Mouse (Mus musculus): Measurements from ENCODE around the gene Arhgap8. TPM values are rescaled to one million over a fixed set of nuclear protein-coding genes. Genes with fewer than 3 reads are reported as not detected.
"Not testable (repeated sequence)": the region's sequence is repeated elsewhere in the genome, so short reads cannot be mapped to it uniquely, and the experiment has no call there.

Gene Arhgap8
- total RNA-seq, 2 experiments from 2014 or later = 0.25 TPM; not detected in 1

DNA sequence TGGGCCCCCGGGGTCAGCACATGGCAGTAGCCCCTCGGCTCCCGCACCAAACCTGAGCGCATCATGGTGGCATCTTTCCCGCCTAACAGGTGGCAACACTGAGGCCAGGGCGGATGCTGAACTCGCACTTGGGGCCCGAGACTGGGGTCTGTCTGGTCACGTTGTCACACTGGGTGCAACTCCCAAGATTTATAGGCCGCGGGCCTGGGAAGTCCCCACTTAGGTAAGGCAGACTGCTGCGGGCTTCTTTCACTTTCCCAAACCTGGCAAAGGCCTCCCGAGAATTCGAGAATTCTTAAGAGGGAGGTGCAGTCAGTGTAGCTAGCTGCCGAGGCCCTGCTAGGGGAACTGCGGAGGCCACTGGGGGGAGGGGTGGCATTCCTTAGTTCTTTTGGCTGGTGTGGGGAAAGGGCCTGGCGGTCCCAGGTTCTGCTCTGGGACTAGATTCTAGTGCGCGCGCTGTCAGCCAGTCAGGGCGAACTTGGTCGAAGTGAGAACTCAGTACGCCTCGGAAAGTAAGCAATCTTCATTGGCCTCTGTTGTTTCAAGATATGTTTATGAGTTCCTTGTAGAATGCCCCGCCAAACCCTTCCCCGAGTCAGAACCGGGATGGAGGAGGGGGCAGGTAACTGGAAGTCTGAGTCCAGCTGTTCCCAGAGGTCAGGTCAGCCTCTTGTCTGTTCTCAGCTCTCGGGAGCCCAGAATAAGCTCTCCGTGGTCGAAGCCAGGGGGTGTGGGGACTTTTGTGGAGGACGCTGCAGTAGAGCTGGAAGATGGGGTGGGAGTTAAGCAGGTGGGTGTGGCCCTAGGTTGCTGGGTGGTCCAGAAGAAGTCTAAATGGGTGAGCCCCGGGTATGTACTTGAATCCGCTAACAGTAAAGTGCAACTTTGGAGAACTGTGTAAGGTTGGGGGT, 696 bp downstream of the Arhgap8 start:
- intact Hi-C loops (cut with DNase I) = no loop called here
- no peak for TF ChIP-seq CTCF (IDR thresholded peaks at IDR 0.05)
- DNase-seq = no peak
- peak overlapping the region; percentile 35 for H3K27ac ChIP-seq
- H3K4me3 ChIP-seq = peak overlapping the region; percentile 64

DNA sequence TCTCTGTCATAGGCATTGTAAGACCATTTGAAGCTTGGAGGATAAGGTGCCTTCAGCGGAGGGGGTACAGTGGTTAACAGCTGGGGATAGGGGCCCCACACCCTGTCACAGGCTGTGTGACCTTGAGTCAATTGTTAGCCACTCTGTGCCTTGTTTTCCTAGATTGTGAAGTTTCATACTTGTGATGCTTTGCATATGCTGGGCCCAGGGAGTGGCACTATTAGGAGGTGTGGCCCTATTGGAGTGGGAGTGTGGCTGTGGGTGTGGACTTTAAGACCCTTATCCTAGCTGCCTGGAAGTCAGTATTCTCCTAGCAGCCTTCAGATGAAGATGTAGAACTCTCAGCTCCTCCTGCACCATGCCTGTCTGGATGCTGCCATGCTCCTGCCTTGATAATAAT, 3.8 kb downstream of the Arhgap8 start:
- H3K27ac ChIP-seq; intact Hi-C loops (cut with DNase I); H3K4me3 ChIP-seq; DNase-seq: not testable (repeated sequence)

DNA sequence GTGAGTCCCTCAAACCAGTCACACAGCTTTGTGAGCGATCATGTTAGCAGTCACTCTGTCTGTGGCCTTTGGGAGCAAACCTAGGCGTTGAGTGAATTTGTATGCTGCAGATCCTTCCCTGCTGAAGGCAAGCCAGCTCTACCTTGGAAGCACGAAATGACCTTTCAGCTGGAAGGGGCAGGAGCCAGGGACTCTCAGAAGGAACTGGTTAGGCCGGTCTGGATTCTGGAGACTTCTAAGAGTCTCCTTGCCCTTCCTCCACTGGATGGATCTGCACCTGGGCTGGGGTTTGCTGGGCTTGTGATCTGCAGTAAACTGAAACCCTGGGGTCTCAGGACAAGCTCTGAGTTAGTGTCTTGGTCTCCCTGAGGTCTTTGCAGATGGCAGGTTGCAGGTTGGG, 4.3 kb downstream of the Arhgap8 start:
- no peak for DNase-seq

DNA sequence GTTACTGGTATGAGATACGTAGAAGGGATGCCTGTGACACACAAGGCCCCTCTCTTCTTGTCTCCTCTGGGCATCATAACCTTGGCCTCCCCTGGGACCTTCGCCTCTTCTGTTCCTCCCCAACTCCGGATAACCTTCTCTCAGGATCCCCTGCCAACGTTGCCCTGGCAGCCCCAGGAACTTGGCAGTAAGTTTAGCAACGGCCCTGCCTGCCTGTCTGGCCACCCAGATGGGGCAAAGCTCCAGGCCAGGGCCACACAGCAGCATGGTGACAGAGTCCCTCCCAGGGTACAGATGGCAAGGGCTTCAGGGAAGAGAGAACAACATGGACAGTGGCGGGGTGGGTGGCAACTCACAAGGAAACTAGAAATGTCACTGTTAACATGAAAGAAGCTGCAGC, 9.8 kb downstream of the Arhgap8 start:
- TF ChIP-seq CTCF (IDR thresholded peaks at IDR 0.05) = no peak
- DNase-seq = peak; percentile 72

More for the DNA sequence above, 4.3 kb downstream of the Arhgap8 start:
- no peak for TF ChIP-seq CTCF (IDR thresholded peaks at IDR 0.05)
- no peak overlapping the region for H3K27ac ChIP-seq
- H3K4me3 ChIP-seq = no peak overlapping the region
- intact Hi-C loops (cut with DNase I) = no loop called here

DNA sequence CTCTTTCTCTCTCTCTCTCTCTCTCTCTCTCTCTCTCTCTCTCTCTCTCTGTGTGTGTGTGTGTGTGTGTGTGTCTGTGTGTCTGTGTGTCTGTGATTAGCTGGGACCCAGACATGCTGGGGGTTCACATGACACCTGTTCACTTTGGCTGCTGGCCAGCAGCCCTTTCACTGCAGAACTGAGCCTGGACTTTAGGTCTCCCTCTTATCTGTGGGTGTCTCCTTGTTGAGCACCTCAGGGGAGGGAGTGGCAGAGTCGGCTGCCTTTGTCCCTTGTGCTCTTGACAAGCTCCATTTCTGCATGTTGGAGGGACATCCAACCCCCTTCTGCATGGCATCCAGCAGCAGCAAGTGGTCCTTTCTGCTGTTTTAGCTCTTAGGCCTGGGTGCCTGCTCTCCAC, 11.0 kb downstream of the Arhgap8 start:
- intact Hi-C loops (cut with DNase I) = no loop called here
- Histone ChIP-seq H3K27ac (no peak overlapping the region), H3K4me3 (no peak overlapping the region)
- no peak for TF ChIP-seq CTCF (IDR thresholded peaks at IDR 0.05)
- no peak for DNase-seq

More for the DNA sequence above, 9.8 kb downstream of the Arhgap8 start:
- Histone ChIP-seq H3K27ac (no peak overlapping the region), H3K4me3 (no peak overlapping the region)
- intact Hi-C loops (cut with DNase I) = no loop called here

DNA sequence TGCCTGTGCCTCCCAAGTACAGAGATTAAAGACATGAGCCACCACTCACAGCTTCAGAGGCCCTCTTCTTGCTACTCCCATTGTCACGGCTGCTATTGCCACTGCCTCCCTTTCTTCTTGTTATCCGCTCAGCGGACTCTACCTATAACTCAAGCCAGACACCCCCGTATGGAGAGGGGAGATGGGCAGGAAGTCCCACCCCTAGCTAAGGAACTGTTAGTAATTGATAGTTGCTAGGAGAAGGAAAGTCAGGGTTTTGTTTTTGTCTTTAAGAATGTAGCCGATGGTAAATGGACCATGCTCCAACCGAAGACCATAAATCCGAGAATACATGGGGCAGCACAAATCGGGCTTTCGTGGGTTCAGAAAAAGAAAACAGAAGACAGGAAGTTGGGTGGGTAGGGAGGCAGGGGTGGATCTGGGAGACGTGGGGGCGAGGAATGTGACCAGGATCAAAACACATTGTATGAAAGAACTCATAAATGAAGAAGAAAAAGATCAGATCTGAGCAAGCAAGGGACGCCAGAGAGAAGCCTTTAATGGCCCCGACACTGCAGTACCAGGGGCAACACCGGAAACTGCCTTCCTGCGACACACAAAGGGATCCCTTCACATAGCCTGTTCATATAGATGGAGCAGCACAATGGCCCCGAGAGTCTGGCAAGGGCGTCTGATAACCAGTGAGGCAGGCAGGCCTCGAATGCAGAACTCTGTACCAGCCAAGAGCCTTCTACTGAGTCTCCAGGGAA, 12.0 kb downstream of the Arhgap8 start:
- no peak overlapping the region for H3K4me3 ChIP-seq
- no peak for TF ChIP-seq CTCF (IDR thresholded peaks at IDR 0.05)
- intact Hi-C loops (cut with DNase I) = no loop called here
- no peak overlapping the region for H3K27ac ChIP-seq
- no peak for DNase-seq

- Histone ChIP-seq H3K4me3 (no peak overlapping the region), H3K27ac (no peak overlapping the region)
- no peak for DNase-seq
- intact Hi-C loops (cut with DNase I) = no loop called here
- TF ChIP-seq CTCF (IDR thresholded peaks at IDR 0.05) = no peak
Measured at GRCm38 (mm10) chr15:84732425-84732749, 12.5 kb downstream of the Arhgap8 start.

DNA sequence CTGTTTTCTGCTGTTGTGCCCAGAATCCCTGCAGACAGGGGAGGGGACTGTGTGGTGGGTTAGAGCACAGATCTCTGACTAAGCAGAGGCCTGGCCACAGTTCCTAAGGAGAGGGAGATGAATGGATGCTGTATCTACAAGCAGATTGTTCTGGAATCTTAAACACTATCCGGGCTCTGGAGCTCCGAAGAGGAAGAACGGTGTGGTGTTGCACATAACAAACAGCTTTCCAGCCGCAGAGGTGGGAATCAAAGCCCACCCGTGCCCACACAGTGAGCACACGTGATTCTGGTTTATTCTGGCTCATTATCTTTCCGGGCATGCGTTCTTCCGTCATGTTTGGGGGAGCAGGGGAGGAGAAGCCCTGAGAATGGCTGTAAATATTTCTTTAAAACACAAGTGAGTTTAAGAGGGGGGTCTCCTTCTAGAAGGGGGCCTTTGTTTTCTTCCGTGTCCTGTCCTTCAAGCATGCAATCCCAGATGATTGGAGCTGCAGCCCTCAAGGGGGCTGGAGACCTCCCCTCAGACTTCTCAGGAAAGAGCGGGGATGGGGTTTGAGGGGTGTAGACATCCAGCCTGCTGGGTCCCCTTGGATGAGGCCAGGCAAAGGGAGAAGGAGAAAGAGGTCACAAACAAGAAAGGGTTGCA, 16.6 kb downstream of the Arhgap8 start:
- TF ChIP-seq CTCF (IDR thresholded peaks at IDR 0.05) = no peak
- DNase-seq = no peak
- no peak overlapping the region for H3K4me3 ChIP-seq
- intact Hi-C loops (cut with DNase I) = no loop called here
- H3K27ac ChIP-seq = no peak overlapping the region

DNA sequence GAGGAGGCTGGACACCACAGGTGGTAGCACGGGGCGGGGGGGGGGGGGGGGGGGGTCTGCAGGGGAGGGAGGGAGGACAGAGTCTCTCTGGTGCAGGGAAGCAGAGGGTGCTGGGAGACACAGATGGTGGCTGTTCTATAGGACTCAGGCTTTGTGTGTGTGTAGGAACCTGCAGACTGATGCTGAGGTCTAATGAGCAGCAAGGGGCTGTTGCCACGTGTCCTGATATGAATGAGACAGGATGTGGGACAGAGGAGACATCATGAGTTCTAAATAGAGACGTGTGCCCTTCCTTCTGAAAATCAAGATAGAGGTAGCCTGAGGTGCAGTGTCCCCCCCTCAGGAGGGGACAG, 17.1 kb downstream of the Arhgap8 start:
- TF ChIP-seq CTCF (IDR thresholded peaks at IDR 0.05) = no peak
- intact Hi-C loops (cut with DNase I) = no loop called here
- no peak overlapping the region for H3K4me3 ChIP-seq

DNA sequence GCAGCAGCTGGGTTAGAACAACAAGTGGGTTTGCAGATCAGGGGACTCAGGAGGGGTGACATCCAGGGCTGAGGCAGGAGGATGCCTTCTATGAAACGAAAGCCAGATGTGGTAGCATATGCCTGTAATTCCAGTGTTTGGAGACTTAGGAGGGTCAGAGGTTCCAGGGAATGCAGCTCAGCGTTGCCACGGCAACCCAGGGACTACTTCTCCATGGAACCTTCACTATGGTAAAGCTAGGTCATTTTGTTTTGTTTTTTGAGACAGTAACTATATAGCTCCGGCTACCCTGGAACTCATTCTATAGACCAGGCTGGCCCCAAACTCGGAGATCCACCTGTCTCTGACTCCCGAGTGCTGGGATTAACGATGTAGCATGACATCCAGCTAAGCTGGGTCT, 18.4 kb downstream of the Arhgap8 start:
- TF ChIP-seq CTCF (IDR thresholded peaks at IDR 0.05) = no peak
- no peak for DNase-seq
- intact Hi-C loops (cut with DNase I) = no loop called here
- Histone ChIP-seq H3K4me3 (no peak overlapping the region), H3K27ac (no peak overlapping the region)

More for the DNA sequence above, 17.1 kb downstream of the Arhgap8 start:
- DNase-seq = no peak
- H3K27ac ChIP-seq = no peak overlapping the region

DNA sequence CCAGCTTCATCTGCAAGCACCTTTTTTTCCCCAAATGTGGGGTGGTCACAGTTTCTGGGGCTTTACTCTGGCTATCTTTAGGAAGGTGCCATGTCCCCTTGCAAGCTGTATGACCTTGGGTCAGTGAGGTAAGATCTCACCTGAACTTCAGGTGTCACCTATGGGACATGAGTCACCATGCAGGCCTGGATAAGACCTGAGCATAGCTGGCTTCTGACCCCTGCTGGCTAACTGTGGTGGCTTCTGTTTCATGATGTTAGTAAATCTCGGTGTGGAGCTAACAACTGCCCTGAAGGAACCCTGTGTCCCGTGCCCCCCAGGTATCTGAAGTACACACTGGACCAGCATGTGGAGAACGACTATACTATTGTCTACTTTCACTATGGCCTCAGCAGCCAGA, 21.7 kb downstream of the Arhgap8 start:
- Histone ChIP-seq H3K4me3 (no peak overlapping the region), H3K27ac (no peak overlapping the region)
- peak; percentile 8; the same call in 1 of the 2 replicates for TF ChIP-seq CTCF (IDR thresholded peaks at IDR 0.05)
- DNase-seq = no peak
- intact Hi-C loops (cut with DNase I) = no loop called here

- no peak for DNase-seq
- TF ChIP-seq CTCF (IDR thresholded peaks at IDR 0.05) = no peak
- intact Hi-C loops (cut with DNase I) = no loop called here
- Histone ChIP-seq H3K27ac (no peak overlapping the region), H3K4me3 (no peak overlapping the region)
Measured at GRCm38 (mm10) chr15:84743347-84743746, 23.5 kb downstream of the Arhgap8 start.

GRCm38 (mm10) chr15:84744308-84744707, 24.5 kb downstream of the Arhgap8 start:
- TF ChIP-seq CTCF (IDR thresholded peaks at IDR 0.05) = no peak
- Histone ChIP-seq H3K4me3 (no peak overlapping the region), H3K27ac (no peak overlapping the region)
- intact Hi-C loops (cut with DNase I) = no loop called here
- no peak for DNase-seq
